Mouse (Mus musculus) liver, embryonic 11.5 days (tissue): ENCODE results near the gene Itga10. TPM values are rescaled to one million over a fixed set of nuclear protein-coding genes. Genes with fewer than 3 reads are reported as not detected.
"Not testable (repeated sequence)": the region's sequence is repeated elsewhere in the genome, so short reads cannot be mapped to it uniquely, and the experiment has no call there.

Experiments
- ATAC-seq: fragments of 200-750 bp; cut with Nextera tagmentation; replicated peaks from 2 replicates; pipeline ENCODE4 v1.8.0; 2017; ENCODE audit warnings: moderate number of reproducible peaks, mild to moderate bottlenecking, moderate TSS enrichment, moderate library complexity; ENCODE audit not compliant: low FRiP score
- DNase-seq: peaks from one replicate; pipeline ENCODE4 v3.0.0-alpha.2; 2017; ENCODE audit warnings: low spot score
- H3K27ac ChIP-seq: fragments of 300-500 bp; sonication (generic); 2 replicates; pipeline ENCODE4 v1.5.1; 2014; ENCODE audit warnings: mild to moderate bottlenecking, low read depth, low read length, control low read depth
- H3K27me3 ChIP-seq: fragments of 300-500 bp; sonication (generic); replicated peaks from 2 replicates; pipeline ENCODE4 v1.6.1; 2014; ENCODE audit warnings: low read length, mixed read lengths; ENCODE audit not compliant: control insufficient read depth, insufficient read depth
- H3K36me3 ChIP-seq: fragments of 300-500 bp; sonication (generic); 2 replicates; pipeline ENCODE4 v1.6.1; 2014; ENCODE audit warnings: mild to moderate bottlenecking, low read length, moderate library complexity, mixed read lengths; ENCODE audit not compliant: control insufficient read depth, insufficient read depth
- H3K4me1 ChIP-seq: fragments of 300-500 bp; sonication (generic); replicated peaks from 2 replicates; pipeline ENCODE4 v1.6.1; 2014; ENCODE audit warnings: low read length, mixed read lengths; ENCODE audit not compliant: control insufficient read depth, insufficient read depth
- H3K4me2 ChIP-seq: fragments of 300-500 bp; sonication (generic); 2 replicates; pipeline ENCODE4 v1.6.1; 2014; ENCODE audit warnings: mild to moderate bottlenecking, control low read depth, moderate library complexity
- H3K4me3 ChIP-seq: fragments of 300-500 bp; sonication (generic); 2 replicates; pipeline ENCODE4 v1.5.1; 2014; ENCODE audit warnings: low read depth, low read length, control low read depth
- H3K9ac ChIP-seq: fragments of 300-500 bp; sonication (generic); 2 replicates; pipeline ENCODE4 v1.6.1; 2014; ENCODE audit warnings: low read depth, low read length, control low read depth
- H3K9me3 ChIP-seq: fragments of 300-500 bp; sonication (generic); 2 replicates; pipeline ENCODE4 v1.6.1; 2016; ENCODE audit warnings: low read length, inconsistent platforms, mixed read lengths; ENCODE audit not compliant: control insufficient read depth
- WGBS: fragments of 180-500 bp; shearing (Covaris S2); extraction: QIAGEN DNeasy Blood & Tissue Kit; methylation state at CpG from one replicate; pipeline ENCODE4 v1.1.7; 2014; 5-methylcytosine and 5-hydroxymethylcytosine counted together
- polyA plus RNA-seq: library from polyadenylated mRNA; unstranded; fragments of >200 nt; fragmentation: Nextera tagmentation; extraction: Ambion mirVana; gene quantifications from 2 replicates; pipeline ENCODE4 v1.2.1, GENCODE M21; 2014

The Itga10 gene
- polyA plus RNA-seq, 1 experiment from 2014 or later: 0.77 TPM

DNA sequence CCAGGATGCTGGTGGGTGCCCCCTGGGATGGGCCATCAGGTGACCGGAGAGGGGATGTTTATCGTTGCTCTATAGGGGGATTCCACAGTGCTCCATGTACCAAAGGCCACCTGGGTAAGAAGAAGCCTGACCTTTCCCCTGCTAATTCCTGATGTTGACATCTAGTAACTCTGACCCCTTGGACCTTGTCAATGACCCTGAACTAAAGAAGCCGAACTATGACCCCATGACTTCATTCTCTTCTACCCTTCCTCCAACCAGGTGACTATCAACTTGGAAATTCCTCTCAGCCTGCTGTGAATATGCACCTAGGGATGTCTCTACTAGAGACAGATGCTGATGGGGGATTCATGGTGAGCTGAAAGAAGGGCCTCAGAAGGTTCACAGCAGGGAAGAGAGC lies 2.0 kb downstream of the Itga10 start:
- Histone ChIP-seq H3K27ac (no peak overlapping the region), H3K4me3 (no peak overlapping the region), H3K9me3 (no peaks in the 10 kb centered on the region), H3K36me3 (peaks cover 6% of the 10 kb centered on the region; the same call in 1 of the 2 replicates), H3K4me1 (no peaks in the 10 kb centered on the region), H3K4me2 (no peak overlapping the region), H3K9ac (no peak overlapping the region), H3K27me3 (no peaks in the 10 kb centered on the region)
- DNase-seq: no peak
- ATAC-seq: no peak
- 84% methylated on average over 3 of the region's 3 CpGs for WGBS

DNA sequence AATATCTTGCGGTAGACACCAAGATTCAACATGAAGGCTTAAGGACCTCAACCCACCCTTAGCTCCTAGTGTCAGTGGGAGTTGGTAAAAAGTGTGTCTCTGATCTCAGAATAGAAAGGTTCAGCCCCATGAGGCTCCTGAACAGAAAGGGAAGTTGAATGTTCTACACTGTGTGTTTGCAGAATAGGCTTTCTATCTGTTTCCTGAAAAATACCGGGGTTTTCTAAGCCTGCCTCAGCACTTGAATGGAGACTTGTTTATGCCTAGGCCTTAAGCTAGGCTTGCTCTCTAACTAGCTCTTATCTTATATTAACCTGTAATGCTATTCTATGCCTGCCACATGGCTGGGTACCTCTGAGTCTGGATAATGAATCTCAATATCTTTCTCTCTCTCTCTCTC lies 15.5 kb downstream of the Itga10 start:
- Histone ChIP-seq H3K9ac (no peak overlapping the region), H3K27ac (no peak overlapping the region), H3K27me3 (no peaks in the 10 kb centered on the region), H3K9me3 (no peaks in the 10 kb centered on the region), H3K4me1 (peaks cover 2% of the 10 kb centered on the region; the same call in 1 of the 2 replicates), H3K36me3 (no peaks in the 10 kb centered on the region), H3K4me2 (no peak overlapping the region), H3K4me3 (no peak overlapping the region)
- no peak for ATAC-seq
- 63% methylated on average over 2 of the region's 2 CpGs for WGBS
- no peak for DNase-seq

- H3K27me3 ChIP-seq: no peaks in the 10 kb centered on the region
- H3K9me3 ChIP-seq: no peaks in the 10 kb centered on the region
- no peak overlapping the region for H3K27ac ChIP-seq
- peaks cover 2% of the 10 kb centered on the region; the same call in 1 of the 2 replicates for H3K4me1 ChIP-seq
- H3K4me3 ChIP-seq: no peak overlapping the region
- H3K4me2 ChIP-seq: no peak overlapping the region
- ATAC-seq (no peak), DNase-seq (no peak)
- 54% methylated on average over 8 of the region's 8 CpGs for WGBS
- no peaks in the 10 kb centered on the region for H3K36me3 ChIP-seq
- no peak overlapping the region for H3K9ac ChIP-seq
Observed at GRCm38 (mm10) chr3:96662731-96663316, 17.4 kb downstream of the Itga10 start.

DNA sequence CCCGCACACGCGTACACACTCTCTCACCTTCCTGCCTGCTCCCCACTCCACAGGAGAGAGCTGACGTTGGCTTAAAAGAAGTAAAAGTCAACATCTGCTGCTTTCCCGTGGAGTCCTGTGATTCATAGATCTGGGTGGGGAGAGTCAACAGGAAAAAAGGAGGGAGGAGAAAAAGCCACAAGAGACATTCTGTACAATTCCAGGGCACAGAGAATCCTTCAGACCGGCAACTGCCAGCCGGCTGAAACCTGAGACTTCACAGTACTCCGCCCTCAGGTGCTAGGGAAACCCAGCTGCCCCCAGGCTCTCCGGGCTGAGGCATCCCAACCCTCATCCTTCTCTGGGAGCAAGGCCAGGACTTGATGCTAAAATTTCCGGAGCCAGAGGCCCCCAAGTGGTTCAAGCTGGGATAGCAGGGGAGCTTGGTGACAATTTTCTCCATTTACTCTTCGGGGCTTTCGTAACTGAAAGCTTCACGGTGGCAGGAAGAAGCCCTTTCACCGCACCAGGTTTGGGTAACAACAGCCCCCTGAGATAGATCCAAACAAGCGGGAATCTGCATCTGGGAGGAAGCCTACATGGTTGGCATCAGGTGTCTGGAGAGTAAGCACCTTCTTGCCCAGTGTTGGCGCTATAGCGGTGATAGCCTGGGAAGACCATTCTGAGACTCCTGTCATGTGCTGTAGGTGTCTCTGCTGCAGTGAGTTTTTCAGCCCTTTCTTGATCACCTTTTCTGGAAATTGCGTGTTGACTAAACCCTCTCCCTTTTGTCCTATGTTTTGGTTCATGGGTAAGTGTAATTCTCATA lies 18.3 kb downstream of the Itga10 start:
- H3K4me2 ChIP-seq: peak overlapping the region; percentile 69
- no peaks in the 10 kb centered on the region for H3K9me3 ChIP-seq
- peak overlapping the region; percentile 38; the same call in 1 of the 2 replicates for H3K9ac ChIP-seq
- H3K36me3 ChIP-seq: no peaks in the 10 kb centered on the region
- H3K4me3 ChIP-seq: peak overlapping the region; percentile 37
- no peak overlapping the region for H3K27ac ChIP-seq
- ATAC-seq: peak; percentile 60; the same call in 1 of the 2 replicates
- no peaks in the 10 kb centered on the region for H3K27me3 ChIP-seq
- WGBS: 10% methylated on average over 15 of the region's 18 CpGs
- H3K4me1 ChIP-seq: peaks cover 2% of the 10 kb centered on the region; the same call in 1 of the 2 replicates
- peak; percentile 76 for DNase-seq

DNA sequence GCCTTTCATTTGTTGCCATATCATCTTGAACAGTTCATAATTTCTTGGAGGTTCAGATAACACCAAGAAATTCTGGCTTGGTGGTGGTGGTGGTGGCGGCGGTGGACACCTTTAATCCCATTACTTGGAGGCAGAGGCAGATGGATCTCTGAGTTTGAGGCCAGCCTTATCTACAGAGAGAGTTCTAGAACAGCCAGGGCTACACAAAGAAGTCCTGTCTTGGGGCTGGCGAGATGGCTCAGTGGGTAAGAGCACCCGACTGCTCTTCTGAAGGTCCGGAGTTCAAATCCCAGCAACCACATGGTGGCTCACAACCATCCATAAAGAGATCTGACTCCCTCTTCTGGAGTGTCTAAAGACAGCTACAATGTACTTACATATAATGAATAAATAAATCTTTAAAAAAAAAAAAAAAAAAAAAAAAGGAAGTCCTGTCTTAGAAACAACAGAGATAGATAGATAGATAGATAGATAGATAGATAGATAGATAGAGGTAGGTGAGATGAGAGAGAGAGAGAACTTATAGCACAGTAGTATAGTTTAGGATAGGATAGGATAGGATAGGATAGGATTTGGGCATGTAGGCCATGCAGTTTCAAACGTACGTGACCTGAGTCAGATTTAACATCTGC lies 20.5 kb downstream of the Itga10 start:
- H3K9ac ChIP-seq, H3K4me2 ChIP-seq, H3K4me3 ChIP-seq, H3K27me3 ChIP-seq, DNase-seq, H3K4me1 ChIP-seq, H3K27ac ChIP-seq, H3K36me3 ChIP-seq, ATAC-seq, H3K9me3 ChIP-seq: not testable (repeated sequence)
- WGBS: 76% methylated on average over 7 of the region's 7 CpGs

DNA sequence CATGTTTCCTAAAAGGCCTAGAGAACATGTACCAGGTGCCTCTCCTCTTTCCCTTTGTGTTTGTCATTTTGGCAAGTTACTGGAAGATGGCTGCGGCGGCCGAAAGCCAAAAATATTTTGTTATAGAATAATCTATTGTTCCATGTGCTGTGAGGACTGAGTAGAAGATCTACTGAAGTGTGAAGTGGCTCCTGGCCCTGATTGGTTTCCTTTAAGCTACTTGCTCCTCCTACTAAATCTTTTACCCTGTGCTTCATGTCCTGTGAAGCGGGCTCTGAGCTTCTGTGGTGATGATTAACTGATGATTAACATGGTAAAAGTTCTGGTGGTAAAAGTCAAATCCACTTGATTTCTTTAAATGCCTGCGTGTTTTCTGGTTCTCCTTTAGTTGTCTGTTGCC lies 21.5 kb downstream of the Itga10 start:
- Histone ChIP-seq H3K4me2 (no peak overlapping the region), H3K4me1 (peaks cover 2% of the 10 kb centered on the region; the same call in 1 of the 2 replicates), H3K27me3 (peaks cover 7% of the 10 kb centered on the region; the same call in 1 of the 2 replicates), H3K27ac (no peak overlapping the region), H3K9ac (no peak overlapping the region), H3K4me3 (no peak overlapping the region), H3K9me3 (no peaks in the 10 kb centered on the region), H3K36me3 (no peaks in the 10 kb centered on the region)
- WGBS: 82% methylated on average over 5 of the region's 5 CpGs
- DNase-seq (no peak), ATAC-seq (no peak)

GRCm38 (mm10) chr3:96667316-96667715 lies 21.9 kb downstream of the Itga10 start:
- Histone ChIP-seq H3K9me3 (no peaks in the 10 kb centered on the region), H3K9ac (no peak overlapping the region), H3K27me3 (peaks cover 7% of the 10 kb centered on the region; the same call in 1 of the 2 replicates), H3K4me1 (peaks cover 2% of the 10 kb centered on the region; the same call in 1 of the 2 replicates), H3K4me3 (no peak overlapping the region), H3K36me3 (no peaks in the 10 kb centered on the region), H3K27ac (no peak overlapping the region), H3K4me2 (no peak overlapping the region)
- DNase-seq: no peak
- 31% methylated on average over 1 of the region's 1 CpGs for WGBS
- ATAC-seq: no peak

DNA sequence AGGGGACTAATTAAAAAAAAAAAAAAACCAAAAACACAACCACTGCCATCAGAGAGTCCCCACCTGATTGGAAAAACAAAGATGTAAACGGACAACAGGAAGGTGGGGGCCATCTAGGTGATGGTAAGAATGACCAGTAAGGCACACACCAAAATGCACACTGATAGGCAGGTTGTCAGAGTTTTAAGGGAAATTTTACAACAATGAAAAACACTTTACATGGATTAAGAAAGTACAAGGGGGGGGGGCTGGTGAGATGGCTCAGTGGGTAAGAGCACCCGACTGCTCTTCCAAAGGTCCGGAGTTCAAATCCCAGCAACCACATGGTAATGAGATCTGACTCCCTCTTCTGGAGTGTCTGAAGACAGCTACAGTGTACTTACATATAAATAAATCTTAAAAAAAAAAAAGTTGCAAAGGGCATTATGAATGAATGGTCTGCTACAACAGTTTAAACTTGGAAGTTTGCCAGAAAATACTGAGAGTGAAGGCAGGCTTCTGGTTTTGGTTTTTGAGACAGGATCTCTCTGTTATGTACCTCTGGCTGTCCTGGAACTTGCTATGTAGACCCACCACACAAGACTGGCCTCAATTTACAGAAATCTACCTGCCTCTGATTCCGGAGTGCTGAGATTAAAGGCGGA lies 23.2 kb downstream of the Itga10 start:
- Histone ChIP-seq H3K4me3 (no peak overlapping the region), H3K27me3 (peaks cover 7% of the 10 kb centered on the region; the same call in 1 of the 2 replicates), H3K4me2 (no peak overlapping the region), H3K9me3 (no peaks in the 10 kb centered on the region), H3K4me1 (peaks cover 2% of the 10 kb centered on the region; the same call in 1 of the 2 replicates), H3K9ac (no peak overlapping the region), H3K27ac (no peak overlapping the region), H3K36me3 (no peaks in the 10 kb centered on the region)
- WGBS: 84% methylated on average over 5 of the region's 5 CpGs
- ATAC-seq: no peak
- no peak for DNase-seq
